In genomic region chr8:81341591-81342235, GRCm38 (mm10) we compare ENCODE assay signal across 8 mouse cellular contexts. TPM values are rescaled to one million over a fixed set of nuclear protein-coding genes. Genes with fewer than 3 reads are reported as not detected.
DNase-seq lines count a peak whose midpoint lies in the region; ATAC-seq and TF ChIP-seq lines count a peak whose summit lies in the region.

No protein-coding gene starts in this region.

- peak overlapping the region; percentile 94 for H3K4me2 ChIP-seq in limb, embryonic 14.5 days (replicated peaks; ENCODE audit: low read depth, low read length, severe bottlenecking)
- peak overlapping the region; percentile 94 for H3K4me2 ChIP-seq in midbrain, embryonic 15.5 days

- 0% methylated on average over 20 of the region's 23 CpGs for WGBS in limb, embryonic 14.5 days
- whole genome bisulfite sequencing in midbrain, embryonic 15.5 days, result under 1% methylated on average over 19 of the region's 23 CpGs
- 2% methylated on average over 23 of the region's 23 CpGs for WGBS in spleen, adult 2 months

- H3K27me3 ChIP-seq in limb, embryonic 14.5 days (ENCODE audit: control insufficient read depth, insufficient read depth, low read length), result peaks cover 4% of the 10 kb centered on the region; the same call in 1 of the 2 replicates
- no peaks in the 10 kb centered on the region for H3K27me3 ChIP-seq in midbrain, embryonic 15.5 days (replicated peaks)
- no peaks in the 10 kb centered on the region for H3K27me3 ChIP-seq in spleen, adult 2 months (ENCODE audit: control insufficient read depth, insufficient read depth, low read length)

- peak; percentile 32 for DNase-seq in gastrocnemius, adult 2 months
- no peak for DNase-seq in gastrocnemius, adult 18-20 months (ENCODE audit: low spot score)
- peak; percentile 16 to 27 for DNase-seq in heart, adult 9 months (ENCODE audit: low spot score in 2 of 2)
- peak; percentile 73 for DNase-seq in kidney, adult 9 months
- peak; percentile 78 for DNase-seq in limb, embryonic 14.5 days (ENCODE audit: low spot score)
- DNase-seq in spleen, adult 2 months (ENCODE audit: low read depth in 1 of 2, low spot score in 2 of 2), result peak; percentile 51 to 87

- peak overlapping the region; percentile 77 for H3K4me3 ChIP-seq in gastrocnemius, adult 2 months
- peak overlapping the region; percentile 67 for H3K4me3 ChIP-seq in cortical plate, adult 2 months (ENCODE audit: insufficient read depth, low read length)
- peak overlapping the region; percentile 57 for H3K4me3 ChIP-seq in limb, embryonic 14.5 days (replicated peaks; ENCODE audit: low read length)
- H3K4me3 ChIP-seq in midbrain, embryonic 15.5 days, result peak overlapping the region; percentile 70
- peak overlapping the region; percentile 64 for H3K4me3 ChIP-seq in spleen, adult 2 months (ENCODE audit: extremely low read depth, insufficient read depth, insufficient read length)

- H3K9me3 ChIP-seq in limb, embryonic 14.5 days (ENCODE audit: control insufficient read depth, low read length), result no peaks in the 10 kb centered on the region
- H3K9me3 ChIP-seq in midbrain, embryonic 15.5 days, result peaks cover 2% of the 10 kb centered on the region; the same call in 1 of the 2 replicates

- no peaks in the 10 kb centered on the region for H3K4me1 ChIP-seq in cortical plate, adult 2 months (ENCODE audit: control insufficient read depth, insufficient read depth, low read length)
- H3K4me1 ChIP-seq in limb, embryonic 14.5 days (ENCODE audit: control insufficient read depth, insufficient read depth, low read length), result 0 out of 2 replicates have a peak, but pooled peaks cover 5% of the 10 kb centered on the region
- peaks cover 10% of the 10 kb centered on the region; the same call in 1 of the 2 replicates for H3K4me1 ChIP-seq in midbrain, embryonic 15.5 days
- H3K4me1 ChIP-seq in spleen, adult 2 months (ENCODE audit: control insufficient read depth, insufficient read depth, insufficient read length), result peaks cover 6% of the 10 kb centered on the region; the same call in 1 of the 2 replicates

- intact Hi-C loops in gastrocnemius, adult 2 months (cut with DNase I), result no loop called here

- peak; percentile 10; the same call in 1 of the 2 replicates for TF ChIP-seq CTCF in gastrocnemius, adult 2 months (IDR thresholded peaks at IDR 0.05)
- TF ChIP-seq CTCF in cortical plate, adult 2 months (IDR thresholded peaks at IDR 0.05; ENCODE audit: extremely low read depth, insufficient read depth, low read length), result no peak
- TF ChIP-seq CTCF in spleen, adult 2 months (IDR thresholded peaks at IDR 0.05; ENCODE audit: extremely low read depth, insufficient read depth, insufficient read length, insufficient replicate concordance), result peak; percentile 55; the same call in 1 of the 2 replicates

- H3K27ac ChIP-seq in gastrocnemius, adult 2 months, result no peak overlapping the region
- H3K27ac ChIP-seq in cortical plate, adult 2 months (ENCODE audit: insufficient read depth, low read length), result no peak overlapping the region
- no peak overlapping the region for H3K27ac ChIP-seq in limb, embryonic 14.5 days (replicated peaks; ENCODE audit: low read depth, low read length)
- H3K27ac ChIP-seq in midbrain, embryonic 15.5 days, result peak overlapping the region; percentile 77
- peak overlapping the region; percentile 89 for H3K27ac ChIP-seq in spleen, adult 2 months (ENCODE audit: insufficient read depth, low read length)

- TF ChIP-seq POLR2A in cortical plate, adult 2 months (IDR thresholded peaks at IDR 0.05; ENCODE audit: extremely low read depth, insufficient read depth, low read length), result no peak
- no peak for TF ChIP-seq POLR2A in limb, embryonic 14.5 days (IDR thresholded peaks at IDR 0.05; ENCODE audit: borderline replicate concordance, extremely low read depth, insufficient read depth, insufficient read length)
- no peak for TF ChIP-seq POLR2A in spleen, adult 2 months (IDR thresholded peaks at IDR 0.05; ENCODE audit: low read depth, low read length)

- peak overlapping the region; percentile 52 for H3K9ac ChIP-seq in limb, embryonic 14.5 days (ENCODE audit: low read depth, low read length, severe bottlenecking)
- H3K9ac ChIP-seq in midbrain, embryonic 15.5 days, result peak overlapping the region; percentile 65

- ATAC-seq in limb, embryonic 14.5 days (ENCODE audit: low FRiP score, low read depth), result peak; percentile 73
- peak; percentile 87 for ATAC-seq in midbrain, embryonic 15.5 days (replicated peaks)

- H3K36me3 ChIP-seq in limb, embryonic 14.5 days (ENCODE audit: control insufficient read depth, insufficient read depth, low read length), result no peaks in the 10 kb centered on the region
- H3K36me3 ChIP-seq in midbrain, embryonic 15.5 days (replicated peaks), result no peaks in the 10 kb centered on the region
- H3K36me3 ChIP-seq in spleen, adult 2 months (ENCODE audit: control insufficient read depth, insufficient read depth, low read length), result no peaks in the 10 kb centered on the region

RNA-seq across cellular contexts. Expression of gene Inpp4b, which starts 0.6 kb away (rescaled TPM):
- total RNA-seq in gastrocnemius, adult 2 months (2021), result 10 to 100 TPM; 14.6 to 36.1 TPM
- total RNA-seq in gastrocnemius, adult 18-20 months (2021), result 10 to 100 TPM; 13.6 to 23.3 TPM
- 2.7 and 2.8 TPM in 2 replicates for polyA plus RNA-seq in cortical plate, adult 2 months (2012; rRNA removed)
- 2.8 and 3.4 TPM in 2 replicates for polyA plus RNA-seq in limb, embryonic 14.5 days (2012; rRNA removed)
- polyA plus RNA-seq in limb, embryonic 14.5 days (2014; fragmentation: Nextera tagmentation; extraction: Ambion mirVana), result 14.0 and 14.2 TPM in 2 replicates
- polyA plus RNA-seq in midbrain, embryonic 15.5 days (2015; fragmentation: Nextera tagmentation; extraction: Ambion mirVana), result 9.9 and 10.6 TPM in 2 replicates
- 5.1 and 5.8 TPM in 2 replicates for polyA plus RNA-seq in spleen, adult 2 months (2012; rRNA removed)

Comparison
In these comparisons a context has a peak if more than half of its experiments do, and no peak if none do; other contexts are left out.
1. H3K27ac ChIP-seq: peak in midbrain, embryonic 15.5 days (single experiment) and spleen, adult 2 months (single experiment); none in gastrocnemius, adult 2 months (single experiment), cortical plate, adult 2 months (single experiment) and limb, embryonic 14.5 days (single experiment).
2. Peak in every context shown above with its lines, with median percentiles within 50 percentile points of each other: H3K4me3 ChIP-seq.